Mouse (Mus musculus) duodenum, adult 2 months (tissue): ENCODE measurements around the gene Gm4788. TPM values are rescaled to one million over a fixed set of nuclear protein-coding genes. Genes with fewer than 3 reads are reported as not detected.

Source experiments
- polyA plus RNA-seq: library from polyadenylated mRNA; depleted of rRNA; stranded (reverse); fragments of >200 nt; gene quantifications from 2 replicates; pipeline ENCODE4 v1.2.3, GENCODE M21; 2012; ENCODE audit warnings: low replicate concordance; rRNA removed

The Gm4788 gene
- not detected in 2 replicates for polyA plus RNA-seq

GRCm38 (mm10) chr1:139781143-139781542 is at the start of gene Gm4788:
Gene Gm4788 (minus strand): TSS chr1:139781243.

Other genes starting within 250 kb of the Gm4788 start
- not detected in 2 replicates for gene Cfhr1, start 221.0 kb downstream of the Gm4788 start, polyA plus RNA-seq
- 0.11 TPM in 1 of 2 replicates, not detected in the other for gene Cfhr2, start 77.5 kb upstream of the Gm4788 start, polyA plus RNA-seq